Mouse (Mus musculus) kidney, adult 8-10 months (tissue): ENCODE data around the gene Zfp784.

Experiments used
- DNase-seq, 2 experiments: peaks; one replicate each; pipeline ENCODE4 v3.0.0; 2022

Gene Zfp784

GRCm38 (mm10) chr7:5057381-5057780 lies 19.1 kb upstream of the Zfp784 start:
- DNase-seq: no peak

- DNase-seq: no peak
These were observed 18.5 kb upstream of the Zfp784 start for GRCm38 (mm10) chr7:5056651-5057263.

- no peak for DNase-seq
These were observed 15.4 kb upstream of the Zfp784 start for GRCm38 (mm10) chr7:5053456-5054179.

- DNase-seq: no peak
These were observed 14.7 kb upstream of the Zfp784 start for GRCm38 (mm10) chr7:5052931-5053343.

- no peak for DNase-seq
These were observed 14.2 kb upstream of the Zfp784 start for GRCm38 (mm10) chr7:5052438-5052837.

GRCm38 (mm10) chr7:5051193-5052192 lies 13.2 kb upstream of the Zfp784 start, which contains the start of gene Zfp580:
Zfp580 (plus strand) TSS chr7:5051538.
- peak; percentile 42 to 56 for DNase-seq

- peak in 1 of 2 experiments; percentile 33 for DNase-seq
These were observed 9.1 kb upstream of the Zfp784 start for GRCm38 (mm10) chr7:5047313-5047712.

GRCm38 (mm10) chr7:5046112-5046511 lies 7.9 kb upstream of the Zfp784 start:
- no peak for DNase-seq

- no peak for DNase-seq
These were observed 6.7 kb upstream of the Zfp784 start for GRCm38 (mm10) chr7:5044981-5045380.

- no peak for DNase-seq
These were observed 694 bp upstream of the Zfp784 start for GRCm38 (mm10) chr7:5038940-5039339.

- no peak for DNase-seq
These were observed 779 bp downstream of the Zfp784 start for GRCm38 (mm10) chr7:5037467-5037866.

GRCm38 (mm10) chr7:5037026-5037425 lies 1.2 kb downstream of the Zfp784 start:
- DNase-seq: no peak

GRCm38 (mm10) chr7:5036136-5036535 lies 2.1 kb downstream of the Zfp784 start:
- DNase-seq: no peak

GRCm38 (mm10) chr7:5035628-5036027 lies 2.6 kb downstream of the Zfp784 start:
- DNase-seq: no peak

- no peak for DNase-seq
These were observed 4.4 kb downstream of the Zfp784 start, which contains the start of gene 4632433K11Rik for GRCm38 (mm10) chr7:5033818-5034217. 4632433K11Rik (plus strand) TSS chr7:5034118.

- no peak for DNase-seq
These were observed 6.8 kb downstream of the Zfp784 start for GRCm38 (mm10) chr7:5031496-5031895.

GRCm38 (mm10) chr7:5030554-5031275 lies 7.5 kb downstream of the Zfp784 start:
- DNase-seq: no peak

GRCm38 (mm10) chr7:5029946-5030345 lies 8.3 kb downstream of the Zfp784 start:
- no peak for DNase-seq

- no peak for DNase-seq
These were observed 8.7 kb downstream of the Zfp784 start for GRCm38 (mm10) chr7:5029543-5029942.

GRCm38 (mm10) chr7:5021197-5021596 lies 17.0 kb downstream of the Zfp784 start:
- no peak for DNase-seq

GRCm38 (mm10) chr7:5020685-5021084 lies 17.6 kb downstream of the Zfp784 start:
- no peak for DNase-seq

- peak; percentile 99 for DNase-seq
These were observed 18.1 kb downstream of the Zfp784 start, which contains the start of the genes Zfp865 and Ccdc106 for GRCm38 (mm10) chr7:5020000-5020681. Zfp865 (plus strand) TSS chr7:5020376. Ccdc106 (plus strand) TSS chr7:5020553.
